Mouse (Mus musculus) intestine, postnatal 0 days (tissue): ENCODE data around the gene Rgs3. TPM values are rescaled to one million over a fixed set of nuclear protein-coding genes. Genes with fewer than 3 reads are reported as not detected.

Experiments used
- ATAC-seq: fragments of 200-750 bp; cut with Nextera tagmentation; 2 replicates; pipeline ENCODE4 v1.8.0; 2017; ENCODE audit warnings: mild to moderate bottlenecking, moderate TSS enrichment, moderate library complexity
- H3K27ac ChIP-seq: fragments of 300-500 bp; sonication (generic); 2 replicates; pipeline ENCODE4 v1.5.1; 2014; ENCODE audit warnings: mild to moderate bottlenecking, low read depth, low read length, moderate library complexity
- H3K27me3 ChIP-seq: fragments of 300-500 bp; sonication (generic); replicated peaks from 2 replicates; pipeline ENCODE4 v1.6.1; 2014; ENCODE audit warnings: low read length, mixed read lengths; ENCODE audit not compliant: control insufficient read depth, insufficient read depth
- H3K36me3 ChIP-seq: fragments of 300-500 bp; sonication (generic); 2 replicates; pipeline ENCODE4 v1.6.1; 2014; ENCODE audit warnings: mild to moderate bottlenecking, moderate library complexity; ENCODE audit not compliant: control insufficient read depth, insufficient read depth
- H3K4me1 ChIP-seq: fragments of 300-500 bp; sonication (generic); replicated peaks from 2 replicates; pipeline ENCODE4 v1.6.1; 2014; ENCODE audit warnings: antibody characterized with exemption, low read length, mixed read lengths; ENCODE audit not compliant: control insufficient read depth, insufficient read depth
- H3K4me2 ChIP-seq: fragments of 300-500 bp; sonication (generic); replicated peaks from 2 replicates; pipeline ENCODE4 v1.6.1; 2014; ENCODE audit warnings: low read depth, mild to moderate bottlenecking, moderate library complexity
- H3K4me3 ChIP-seq: fragments of 300-500 bp; sonication (generic); 2 replicates; pipeline ENCODE4 v1.5.1; 2014; ENCODE audit warnings: low read depth, low read length
- H3K9ac ChIP-seq: fragments of 300-500 bp; sonication (generic); 2 replicates; pipeline ENCODE4 v1.6.1; 2014; ENCODE audit warnings: mild to moderate bottlenecking, low read depth, low read length
- H3K9me3 ChIP-seq: fragments of 300-500 bp; sonication (generic); 2 replicates; pipeline ENCODE4 v1.6.1; 2016; ENCODE audit warnings: mixed run types; ENCODE audit not compliant: control insufficient read depth
- CTCF ChIP-seq: sonication (generic); IDR thresholded peaks from 2 replicates; pipeline ENCODE4 v1.5.1; 2016; ENCODE audit warnings: low read depth, mild to moderate bottlenecking, control low read depth, antibody characterized with exemption, moderate library complexity
- WGBS: fragments of 180-500 bp; shearing (Covaris S2); extraction: QIAGEN DNeasy Blood & Tissue Kit; methylation state at CpG from one replicate; pipeline ENCODE4 v1.1.7; 2014; 5-methylcytosine and 5-hydroxymethylcytosine counted together
- polyA plus RNA-seq: library from polyadenylated mRNA; unstranded; fragments of >200 nt; fragmentation: Nextera tagmentation; extraction: Ambion mirVana; gene quantifications from 2 replicates; pipeline ENCODE4 v1.2.1, GENCODE M21; 2015

The Rgs3 gene
- polyA plus RNA-seq, 1 experiment from 2014 or later: 30.1 TPM

DNA sequence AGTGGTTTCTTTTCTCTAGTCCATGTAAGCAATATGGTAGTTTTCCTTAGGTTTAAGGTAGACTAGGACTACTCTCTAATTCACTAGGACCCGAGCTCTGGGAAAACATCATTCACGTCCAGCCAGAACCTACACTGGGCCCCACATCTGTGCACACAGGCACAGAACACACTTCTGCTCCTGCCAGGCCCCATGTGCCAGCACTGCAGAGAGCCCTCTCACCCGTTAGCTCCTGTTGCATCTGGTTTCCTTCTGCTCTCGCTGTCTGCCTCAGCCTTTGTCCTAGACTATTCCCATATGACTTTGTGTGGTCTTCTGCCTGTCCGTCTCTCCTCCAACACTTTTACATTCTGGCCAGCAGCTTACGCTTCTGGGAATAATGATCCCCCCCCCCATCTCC is 25.9 kb upstream of the Rgs3 start:
- H3K9ac ChIP-seq: no peak overlapping the region
- 77% methylated on average over 6 of the region's 6 CpGs for WGBS

DNA sequence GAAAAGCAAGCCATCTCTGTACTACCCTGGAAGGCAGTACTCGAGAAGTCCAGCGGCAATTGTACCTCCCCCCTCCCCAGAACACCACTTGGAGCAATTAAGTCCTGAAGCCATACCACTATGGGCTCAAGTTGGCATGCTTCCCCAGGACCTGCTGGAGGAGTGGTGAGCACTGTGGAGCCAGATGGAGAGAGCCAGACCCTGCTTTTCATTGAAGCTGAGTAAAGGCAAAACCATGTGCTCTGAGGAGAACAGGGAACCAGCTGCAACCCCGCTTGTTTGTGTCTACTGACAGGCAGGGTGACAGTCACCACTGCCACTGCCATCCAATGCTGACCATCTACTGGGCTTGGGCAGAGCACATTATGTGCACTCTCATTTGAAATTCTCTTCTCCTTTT is 17.8 kb upstream of the Rgs3 start:
- no peak overlapping the region for H3K27ac ChIP-seq
- no peak for TF ChIP-seq CTCF
- no peaks in the 10 kb centered on the region for H3K4me1 ChIP-seq
- no peak overlapping the region for H3K4me3 ChIP-seq
- 83% methylated on average over 3 of the region's 3 CpGs for WGBS
- no peaks in the 10 kb centered on the region for H3K36me3 ChIP-seq
- H3K9me3 ChIP-seq: no peaks in the 10 kb centered on the region
- no peak overlapping the region for H3K9ac ChIP-seq
- H3K27me3 ChIP-seq: no peaks in the 10 kb centered on the region
- no peak for ATAC-seq
- H3K4me2 ChIP-seq: no peak overlapping the region

More for the DNA sequence above, 25.9 kb upstream of the Rgs3 start:
- Histone ChIP-seq H3K4me3 (no peak overlapping the region), H3K27me3 (no peaks in the 10 kb centered on the region), H3K36me3 (no peaks in the 10 kb centered on the region), H3K9me3 (no peaks in the 10 kb centered on the region), H3K4me2 (no peak overlapping the region), H3K27ac (no peak overlapping the region), H3K4me1 (no peaks in the 10 kb centered on the region)
- TF ChIP-seq CTCF: no peak
- no peak for ATAC-seq

DNA sequence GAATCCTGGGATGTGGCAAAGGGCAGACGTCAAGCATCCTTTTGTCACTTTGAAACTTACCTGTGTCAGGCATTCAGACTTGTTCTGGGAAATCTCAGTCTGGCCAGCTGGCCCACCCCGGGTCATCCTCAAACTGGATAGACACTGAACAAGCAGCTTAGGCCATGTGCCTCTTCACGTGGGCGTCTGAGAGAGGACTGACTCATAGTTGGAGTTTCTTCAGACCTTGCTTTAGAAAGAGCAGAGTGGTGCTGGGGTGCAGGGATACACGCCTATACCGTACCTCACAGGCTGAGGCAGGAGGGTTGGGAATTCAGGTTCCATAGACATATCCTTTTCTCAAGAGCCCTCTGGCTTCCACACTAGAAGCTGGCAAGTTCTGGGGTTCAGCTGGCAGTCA is 15.9 kb upstream of the Rgs3 start:
- Histone ChIP-seq H3K9ac (no peak overlapping the region), H3K4me2 (no peak overlapping the region), H3K27ac (no peak overlapping the region), H3K9me3 (no peaks in the 10 kb centered on the region), H3K36me3 (no peaks in the 10 kb centered on the region), H3K4me1 (no peaks in the 10 kb centered on the region), H3K27me3 (no peaks in the 10 kb centered on the region), H3K4me3 (no peak overlapping the region)
- no peak for ATAC-seq
- 83% methylated on average over 6 of the region's 6 CpGs for WGBS
- TF ChIP-seq CTCF: no peak

DNA sequence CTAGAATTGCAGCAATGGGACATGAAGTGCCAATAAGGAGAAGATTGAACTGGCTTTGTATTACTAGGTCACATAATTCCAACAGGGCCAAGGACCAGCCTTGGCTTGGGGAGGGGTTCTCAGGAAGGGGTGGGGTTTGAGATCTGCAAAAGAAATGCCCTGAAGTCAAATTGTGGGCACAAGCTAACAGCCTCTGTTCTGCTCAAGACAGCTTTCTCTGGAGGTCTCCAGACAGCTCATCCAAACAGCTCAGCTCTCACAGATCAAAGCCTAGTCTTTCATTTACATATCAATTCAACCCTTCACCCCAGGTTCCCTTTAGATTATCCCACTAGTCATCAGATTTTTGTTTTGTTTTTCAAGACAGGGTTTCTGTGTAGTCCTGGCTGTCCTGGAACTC is 14.8 kb upstream of the Rgs3 start:
- TF ChIP-seq CTCF: no peak
- no peaks in the 10 kb centered on the region for H3K9me3 ChIP-seq
- no peaks in the 10 kb centered on the region for H3K4me1 ChIP-seq
- no peaks in the 10 kb centered on the region for H3K36me3 ChIP-seq
- ATAC-seq: no peak
- H3K4me2 ChIP-seq: no peak overlapping the region
- no peak overlapping the region for H3K27ac ChIP-seq
- H3K4me3 ChIP-seq: no peak overlapping the region
- no peak overlapping the region for H3K9ac ChIP-seq
- no peaks in the 10 kb centered on the region for H3K27me3 ChIP-seq

DNA sequence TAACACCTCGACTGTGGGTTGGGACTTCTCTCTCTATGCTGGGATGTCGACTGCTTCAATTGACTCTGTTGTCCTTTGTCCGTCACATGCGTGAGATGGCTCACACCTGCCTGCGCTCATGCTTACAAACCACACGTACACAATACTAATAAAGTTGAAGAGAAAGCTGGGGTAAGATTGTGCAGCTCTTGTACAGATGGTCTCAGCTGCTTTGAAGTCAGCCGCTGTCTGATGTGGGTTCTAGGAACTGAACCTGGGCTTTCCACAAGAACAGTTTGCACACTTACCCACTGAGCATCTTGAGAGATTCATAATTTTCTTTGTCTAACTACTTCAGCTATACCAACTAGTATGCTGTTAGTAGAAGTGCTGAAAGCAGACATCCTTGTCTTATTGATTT is 7.7 kb upstream of the Rgs3 start:
- no peak for TF ChIP-seq CTCF
- no peak overlapping the region for H3K4me3 ChIP-seq
- no peaks in the 10 kb centered on the region for H3K4me1 ChIP-seq
- WGBS: 79% methylated on average over 7 of the region's 7 CpGs
- H3K4me2 ChIP-seq: no peak overlapping the region
- H3K27ac ChIP-seq: no peak overlapping the region
- no peaks in the 10 kb centered on the region for H3K9me3 ChIP-seq
- H3K27me3 ChIP-seq: no peaks in the 10 kb centered on the region
- H3K9ac ChIP-seq: no peak overlapping the region
- no peak for ATAC-seq
- H3K36me3 ChIP-seq: no peaks in the 10 kb centered on the region

DNA sequence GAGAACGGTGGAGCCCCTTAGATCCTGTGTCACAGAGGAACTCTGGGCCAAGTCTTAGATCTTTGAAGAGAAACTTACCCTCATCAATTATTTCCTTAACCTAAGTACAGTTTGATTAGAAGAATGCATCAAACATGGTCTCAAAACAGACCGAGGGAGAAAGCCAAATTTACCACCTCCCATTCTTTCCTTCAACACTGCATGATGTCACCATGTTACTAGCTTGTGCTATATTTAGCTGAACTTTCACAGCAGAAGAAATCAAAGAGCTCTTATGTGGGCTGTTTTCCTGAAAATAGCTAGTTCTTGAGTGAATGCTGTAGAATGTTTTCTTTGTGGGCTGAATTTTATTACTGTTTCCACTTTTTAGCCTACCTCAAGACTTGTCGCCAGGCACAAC is 2.2 kb upstream of the Rgs3 start:
- no peak overlapping the region for H3K4me3 ChIP-seq
- H3K9ac ChIP-seq: no peak overlapping the region
- no peak for ATAC-seq
- H3K4me2 ChIP-seq: no peak overlapping the region
- no peak for TF ChIP-seq CTCF
- H3K4me1 ChIP-seq: no peaks in the 10 kb centered on the region
- no peaks in the 10 kb centered on the region for H3K27me3 ChIP-seq
- H3K9me3 ChIP-seq: no peaks in the 10 kb centered on the region
- no peak overlapping the region for H3K27ac ChIP-seq
- 61% methylated on average over 3 of the region's 3 CpGs for WGBS
- no peaks in the 10 kb centered on the region for H3K36me3 ChIP-seq

DNA sequence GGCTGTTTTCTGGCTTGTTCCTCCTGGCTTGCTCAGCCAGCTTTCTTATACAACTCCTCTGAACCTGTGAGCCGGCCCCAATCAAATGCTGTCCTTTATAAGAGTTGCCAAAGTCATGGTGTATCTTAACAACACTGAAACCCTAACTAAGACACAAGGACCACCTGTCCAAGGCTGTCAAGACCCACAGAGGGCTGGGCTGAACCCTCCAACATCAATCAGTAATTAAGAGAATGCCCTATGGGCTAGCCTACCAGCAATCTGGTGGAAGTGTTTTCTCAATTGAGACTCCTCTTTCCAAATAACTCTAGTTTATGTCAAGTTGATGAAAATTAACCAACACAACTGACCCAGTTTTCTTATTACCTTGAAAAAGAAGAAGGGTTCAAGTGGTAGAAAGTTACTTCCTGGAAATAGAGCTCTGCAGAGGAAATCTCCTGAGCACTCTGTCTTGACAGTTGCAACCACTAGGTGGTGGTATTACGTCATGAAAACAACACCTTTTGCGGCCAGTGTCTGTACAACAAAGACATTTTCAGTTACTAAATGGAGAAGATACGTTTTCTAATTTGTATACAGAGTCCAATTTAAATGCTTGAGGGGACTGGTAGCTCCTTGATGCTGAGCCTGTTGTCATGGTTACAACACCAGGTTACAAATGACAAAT is 1.4 kb downstream of the Rgs3 start:
- ATAC-seq: no peak
- H3K9ac ChIP-seq: no peak overlapping the region
- H3K9me3 ChIP-seq: no peaks in the 10 kb centered on the region
- 0 out of 2 replicates have a peak, but pooled peaks cover under 1% of the 10 kb centered on the region for H3K4me1 ChIP-seq
- no peaks in the 10 kb centered on the region for H3K27me3 ChIP-seq
- peak; percentile 85 for TF ChIP-seq CTCF
- H3K27ac ChIP-seq: peak overlapping the region; percentile 23; the same call in 1 of the 2 replicates
- no peak overlapping the region for H3K4me2 ChIP-seq
- 23% methylated on average over 4 of the region's 4 CpGs for WGBS
- H3K4me3 ChIP-seq: no peak overlapping the region
- H3K36me3 ChIP-seq: no peaks in the 10 kb centered on the region
